Mouse (Mus musculus) neural tube, embryonic 15.5 days (tissue): ENCODE data around the gene Kctd10. TPM values are rescaled to one million over a fixed set of nuclear protein-coding genes. Genes with fewer than 3 reads are reported as not detected.

Source experiments
- ATAC-seq: fragments of 200-750 bp; cut with Nextera tagmentation; 2 replicates; pipeline ENCODE4 v1.8.0; 2017; ENCODE audit warnings: mild to moderate bottlenecking, moderate TSS enrichment, moderate library complexity; ENCODE audit not compliant: low FRiP score
- H3K27ac ChIP-seq: fragments of 300-500 bp; sonication (generic); replicated peaks from 2 replicates; pipeline ENCODE4 v1.5.1; 2015; ENCODE audit warnings: mild to moderate bottlenecking, inconsistent platforms
- H3K27me3 ChIP-seq: fragments of 300-500 bp; sonication (generic); replicated peaks from 2 replicates; pipeline ENCODE4 v1.6.1; 2015; ENCODE audit warnings: inconsistent platforms
- H3K36me3 ChIP-seq: fragments of 300-500 bp; sonication (generic); 2 replicates; pipeline ENCODE4 v1.6.1; 2015; ENCODE audit warnings: inconsistent platforms
- H3K4me1 ChIP-seq: fragments of 300-500 bp; sonication (generic); 2 replicates; pipeline ENCODE4 v1.6.1; 2015; ENCODE audit warnings: inconsistent platforms
- H3K4me2 ChIP-seq: fragments of 300-500 bp; sonication (generic); 2 replicates; pipeline ENCODE4 v1.6.1; 2015; ENCODE audit warnings: inconsistent platforms, mild to moderate bottlenecking, moderate library complexity
- H3K4me3 ChIP-seq: fragments of 300-500 bp; sonication (generic); replicated peaks from 2 replicates; pipeline ENCODE4 v1.5.1; 2015; ENCODE audit warnings: mild to moderate bottlenecking, inconsistent platforms
- H3K9ac ChIP-seq: fragments of 300-500 bp; sonication (generic); replicated peaks from 2 replicates; pipeline ENCODE4 v1.6.1; 2015; ENCODE audit warnings: mild to moderate bottlenecking, inconsistent platforms
- H3K9me3 ChIP-seq: fragments of 300-500 bp; sonication (generic); replicated peaks from 2 replicates; pipeline ENCODE4 v1.6.1; 2016; ENCODE audit warnings: inconsistent platforms
- WGBS: fragments of 180-500 bp; shearing (Covaris S2); methylation state at CpG from one replicate; pipeline ENCODE4 v1.1.7; 2015; ENCODE audit warnings: mixed read lengths; 5-methylcytosine and 5-hydroxymethylcytosine counted together
- polyA plus RNA-seq: library from polyadenylated mRNA; unstranded; fragments of >200 nt; fragmentation: Nextera tagmentation; extraction: Ambion mirVana; gene quantifications from 2 replicates; pipeline ENCODE4 v1.2.1, GENCODE M21; 2015

Gene Kctd10
- polyA plus RNA-seq: 50.5 and 63.8 TPM in 2 replicates

GRCm38 (mm10) chr5:114380209-114381012 is at the start of gene Kctd10, which contains the start of gene Ube3b:
Gene Kctd10 (minus strand): TSS chr5:114380508.
Gene Ube3b (plus strand): TSS chr5:114380607.
- Histone ChIP-seq H3K9ac (peak within 1 kb of the TSS; percentile 95), H3K36me3 (peaks cover 9% of the 10 kb centered on the region), H3K9me3 (no peaks in the 10 kb centered on the region), H3K4me3 (peak within 1 kb of the TSS; percentile 95), H3K4me1 (peaks cover 50% of the 10 kb centered on the region), H3K27ac (peak within 1 kb of the TSS; percentile 94), H3K27me3 (no peaks in the 10 kb centered on the region), H3K4me2 (peak within 1 kb of the TSS; percentile 80)
- under 1% methylated on average over 71 of the region's 74 CpGs for WGBS
- peak; percentile 95 for ATAC-seq

- no peak overlapping the region for H3K27ac ChIP-seq
- H3K36me3 ChIP-seq: peaks cover 6% of the 10 kb centered on the region
- H3K27me3 ChIP-seq: no peaks in the 10 kb centered on the region
- H3K4me1 ChIP-seq: peaks cover 23% of the 10 kb centered on the region
- no peak overlapping the region for H3K4me3 ChIP-seq
- no peak overlapping the region for H3K9ac ChIP-seq
- WGBS: 85% methylated on average over 7 of the region's 7 CpGs
- ATAC-seq: no peak
- H3K9me3 ChIP-seq: no peaks in the 10 kb centered on the region
- no peak overlapping the region for H3K4me2 ChIP-seq
Measured at GRCm38 (mm10) chr5:114429781-114430180, 49.5 kb upstream of the Kctd10 start.

GRCm38 (mm10) chr5:114428621-114429020 is 48.3 kb upstream of the Kctd10 start:
- H3K4me1 ChIP-seq: peaks cover 27% of the 10 kb centered on the region
- H3K4me3 ChIP-seq: no peak overlapping the region
- no peak overlapping the region for H3K4me2 ChIP-seq
- peak overlapping the region; percentile 37; the same call in 1 of the 2 replicates for H3K9ac ChIP-seq
- 39% methylated on average over 18 of the region's 18 CpGs for WGBS
- H3K27me3 ChIP-seq: no peaks in the 10 kb centered on the region
- no peak for ATAC-seq
- H3K27ac ChIP-seq: peak overlapping the region; percentile 60
- no peaks in the 10 kb centered on the region for H3K36me3 ChIP-seq
- H3K9me3 ChIP-seq: no peaks in the 10 kb centered on the region

DNA sequence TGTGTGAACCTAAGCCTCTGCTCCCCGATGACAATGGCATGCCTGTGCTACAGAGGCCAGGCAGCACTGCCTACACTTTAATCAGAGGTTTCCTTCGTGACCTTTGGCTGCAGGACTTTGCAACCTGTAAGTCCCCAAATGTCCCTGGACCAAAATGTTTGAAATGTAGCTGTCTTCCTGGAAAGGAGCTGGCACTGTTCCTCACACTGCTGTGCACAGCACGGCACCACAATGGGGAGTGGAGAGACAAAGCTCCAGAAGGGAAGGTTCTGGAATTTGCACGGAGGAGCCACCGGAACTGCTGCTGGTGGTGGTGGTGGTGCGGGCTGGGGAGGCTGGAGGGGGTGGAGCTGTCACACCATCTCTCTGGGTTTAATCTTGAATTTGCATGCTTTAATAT is 46.4 kb upstream of the Kctd10 start:
- peak overlapping the region; percentile 24; the same call in 1 of the 2 replicates for H3K27ac ChIP-seq

GRCm38 (mm10) chr5:114423961-114424360 is 43.7 kb upstream of the Kctd10 start:
- H3K36me3 ChIP-seq: peaks cover 26% of the 10 kb centered on the region
- no peak for ATAC-seq
- no peak overlapping the region for H3K4me3 ChIP-seq
- no peak overlapping the region for H3K27ac ChIP-seq
- H3K4me1 ChIP-seq: peaks cover 33% of the 10 kb centered on the region
- no peak overlapping the region for H3K4me2 ChIP-seq
- no peaks in the 10 kb centered on the region for H3K27me3 ChIP-seq
- 50% methylated on average over 5 of the region's 5 CpGs for WGBS
- no peak overlapping the region for H3K9ac ChIP-seq
- H3K9me3 ChIP-seq: no peaks in the 10 kb centered on the region

More for the DNA sequence above, 46.4 kb upstream of the Kctd10 start:
- Histone ChIP-seq H3K27me3 (no peaks in the 10 kb centered on the region), H3K4me1 (peaks cover 40% of the 10 kb centered on the region), H3K9me3 (no peaks in the 10 kb centered on the region), H3K36me3 (no peaks in the 10 kb centered on the region), H3K4me3 (no peak overlapping the region), H3K9ac (no peak overlapping the region), H3K4me2 (no peak overlapping the region)
- no peak for ATAC-seq
- 63% methylated on average over 6 of the region's 6 CpGs for WGBS

GRCm38 (mm10) chr5:114422591-114422990 is 42.3 kb upstream of the Kctd10 start:
- Histone ChIP-seq H3K9me3 (no peaks in the 10 kb centered on the region), H3K9ac (no peak overlapping the region), H3K36me3 (peaks cover 39% of the 10 kb centered on the region), H3K27ac (no peak overlapping the region), H3K4me3 (no peak overlapping the region), H3K27me3 (no peaks in the 10 kb centered on the region), H3K4me1 (peaks cover 23% of the 10 kb centered on the region), H3K4me2 (no peak overlapping the region)
- ATAC-seq: no peak
- 35% methylated on average over 5 of the region's 5 CpGs for WGBS

- no peak for ATAC-seq
- Histone ChIP-seq H3K9me3 (no peaks in the 10 kb centered on the region), H3K4me1 (peaks cover 20% of the 10 kb centered on the region), H3K9ac (no peak overlapping the region), H3K4me3 (no peak overlapping the region), H3K4me2 (no peak overlapping the region), H3K27me3 (no peaks in the 10 kb centered on the region), H3K36me3 (peaks cover 48% of the 10 kb centered on the region), H3K27ac (no peak overlapping the region)
- WGBS: 81% methylated on average over 11 of the region's 11 CpGs
Measured at GRCm38 (mm10) chr5:114421561-114422298, 41.4 kb upstream of the Kctd10 start.

DNA sequence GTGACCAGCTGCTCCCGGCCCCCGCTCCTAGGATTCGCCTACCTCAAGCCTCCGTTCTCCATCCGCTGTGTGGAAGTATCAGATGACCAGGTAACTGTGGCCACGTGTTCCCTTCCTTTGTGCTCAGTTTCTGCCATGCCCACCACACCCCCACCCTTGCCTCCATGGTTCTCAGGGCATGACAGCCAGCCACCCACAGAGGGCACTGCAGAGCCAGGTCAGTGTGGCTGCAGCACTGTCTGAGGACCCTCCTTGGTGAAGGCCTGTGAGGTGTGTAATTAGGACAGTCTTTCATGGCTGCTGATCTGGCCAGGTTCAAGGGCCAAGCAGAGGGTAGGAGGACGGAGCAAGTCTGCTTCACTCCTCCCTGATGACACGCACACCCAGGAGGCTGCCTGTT is 38.2 kb upstream of the Kctd10 start:
- no peak overlapping the region for H3K27ac ChIP-seq
- H3K9me3 ChIP-seq: no peaks in the 10 kb centered on the region
- no peak overlapping the region for H3K4me3 ChIP-seq
- no peak overlapping the region for H3K4me2 ChIP-seq
- H3K27me3 ChIP-seq: no peaks in the 10 kb centered on the region
- peaks cover 12% of the 10 kb centered on the region; the same call in 1 of the 2 replicates for H3K4me1 ChIP-seq
- H3K36me3 ChIP-seq: peaks cover 79% of the 10 kb centered on the region
- ATAC-seq: no peak
- WGBS: 85% methylated on average over 8 of the region's 8 CpGs
- no peak overlapping the region for H3K9ac ChIP-seq

DNA sequence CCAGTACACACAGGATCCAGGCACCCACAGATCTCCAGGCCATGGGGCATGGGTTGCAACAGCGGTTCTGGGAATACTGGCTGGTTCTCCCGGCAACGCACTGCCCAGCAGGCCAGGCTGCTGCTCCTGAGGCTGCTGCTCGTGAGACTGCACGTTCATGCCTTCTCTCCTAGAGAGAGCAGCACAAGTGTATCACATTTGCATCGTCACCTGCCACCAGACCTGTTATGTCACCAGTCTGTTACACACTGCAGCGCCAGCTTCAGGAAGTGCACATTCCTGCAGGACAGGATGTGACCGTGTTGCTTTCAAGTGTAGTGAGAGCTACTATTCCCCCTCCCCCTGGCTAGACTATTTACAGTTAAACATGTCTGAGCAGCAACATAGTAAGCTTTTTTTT is 36.5 kb upstream of the Kctd10 start:
- H3K9me3 ChIP-seq: no peaks in the 10 kb centered on the region
- WGBS: 91% methylated on average over 8 of the region's 8 CpGs
- H3K4me1 ChIP-seq: no peaks in the 10 kb centered on the region

DNA sequence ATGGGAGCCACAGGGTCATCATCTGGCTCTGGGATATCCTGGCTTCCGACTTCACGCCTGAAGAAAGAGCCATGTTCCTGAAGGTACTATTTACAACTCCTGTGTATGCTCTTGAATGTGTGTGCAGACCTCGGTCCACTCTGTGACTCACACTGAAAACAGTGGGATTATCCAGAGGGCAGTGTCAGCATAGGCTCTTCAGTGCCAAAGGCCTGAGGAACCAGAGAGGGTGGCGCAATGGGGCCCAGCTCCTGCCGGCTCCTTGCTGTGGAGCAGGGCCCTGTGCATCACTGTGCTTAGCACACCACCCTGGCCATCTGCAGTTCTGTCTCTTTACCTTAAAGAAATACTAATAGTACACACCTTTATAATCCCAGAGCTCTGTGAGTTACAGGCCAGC is 35.3 kb upstream of the Kctd10 start:
- Histone ChIP-seq H3K4me3 (no peak overlapping the region), H3K9me3 (no peaks in the 10 kb centered on the region), H3K9ac (no peak overlapping the region), H3K4me2 (no peak overlapping the region), H3K27me3 (no peaks in the 10 kb centered on the region), H3K4me1 (no peaks in the 10 kb centered on the region), H3K36me3 (peaks cover 99% of the 10 kb centered on the region), H3K27ac (no peak overlapping the region)
- no peak for ATAC-seq
- WGBS: 98% methylated on average over 5 of the region's 5 CpGs

More for the DNA sequence above, 36.5 kb upstream of the Kctd10 start:
- Histone ChIP-seq H3K9ac (no peak overlapping the region), H3K27me3 (no peaks in the 10 kb centered on the region), H3K27ac (no peak overlapping the region), H3K36me3 (peaks cover 96% of the 10 kb centered on the region), H3K4me2 (no peak overlapping the region), H3K4me3 (no peak overlapping the region)
- no peak for ATAC-seq

GRCm38 (mm10) chr5:114413067-114413735 is 32.9 kb upstream of the Kctd10 start:
- H3K27me3 ChIP-seq: no peaks in the 10 kb centered on the region
- H3K4me3 ChIP-seq: no peak overlapping the region
- H3K4me2 ChIP-seq: no peak overlapping the region
- no peaks in the 10 kb centered on the region for H3K4me1 ChIP-seq
- peaks cover 99% of the 10 kb centered on the region for H3K36me3 ChIP-seq
- no peaks in the 10 kb centered on the region for H3K9me3 ChIP-seq
- ATAC-seq: no peak
- H3K9ac ChIP-seq: no peak overlapping the region
- WGBS: 87% methylated on average over 16 of the region's 16 CpGs
- no peak overlapping the region for H3K27ac ChIP-seq
